Mouse (Mus musculus) mouse trophoblast stem cell (cell line): ENCODE measurements around the gene Esx1.

Experiments used
- in situ Hi-C, 2 experiments: fragments of 300-500 bp; cut with MseI, MboI; formaldehyde crosslinking; loops; 2 replicates in 1 of 2; 3 replicates in 1 of 2; pipeline ENCODE4 v1.15.1; 2025

The Esx1 gene

DNA sequence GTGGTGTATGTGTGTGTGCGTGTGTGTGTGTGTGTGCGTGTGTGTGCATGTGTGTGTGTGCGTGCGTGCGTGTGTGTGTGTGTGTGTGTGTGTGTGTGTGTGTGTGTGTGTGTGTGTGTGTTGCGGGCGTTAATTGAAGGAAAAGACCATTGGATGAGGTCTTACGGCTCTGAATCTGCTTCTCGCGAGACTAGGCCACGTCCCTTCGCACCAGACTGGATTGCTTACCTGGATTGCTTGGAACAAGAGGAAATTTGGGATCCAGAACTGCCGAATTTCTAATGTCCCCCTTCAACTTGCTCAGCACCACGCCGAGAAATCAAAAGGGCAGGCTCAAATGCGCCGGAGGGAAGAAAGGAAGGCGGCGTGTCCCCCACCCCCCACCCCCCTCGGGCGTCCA, at the start of gene Esx1:
Gene Esx1, minus strand, starts transcription at position 366 of the 400 bp plus-strand sequence.
- in situ Hi-C loops: no loop called here

DNA sequence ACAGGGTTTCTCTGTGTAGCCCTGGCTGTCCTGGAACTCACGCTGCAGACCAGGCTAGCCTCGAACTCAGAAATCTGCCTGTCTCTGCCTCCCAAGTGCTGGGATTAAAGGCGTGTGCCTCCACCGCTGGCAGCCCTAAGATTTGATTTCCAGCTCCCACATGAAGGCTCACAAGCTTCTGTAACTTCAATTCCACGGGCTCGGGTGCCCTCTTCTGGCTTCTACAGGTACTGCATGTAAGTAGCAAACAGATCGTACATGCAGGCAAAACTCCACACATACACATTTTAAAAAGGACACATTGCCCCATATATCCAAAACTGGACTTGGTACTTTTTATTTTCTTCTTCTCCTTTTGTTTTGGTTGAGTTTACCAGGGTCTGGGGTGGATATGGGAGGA, 48.1 kb upstream of the Esx1 start:
- in situ Hi-C loops: no loop called here

DNA sequence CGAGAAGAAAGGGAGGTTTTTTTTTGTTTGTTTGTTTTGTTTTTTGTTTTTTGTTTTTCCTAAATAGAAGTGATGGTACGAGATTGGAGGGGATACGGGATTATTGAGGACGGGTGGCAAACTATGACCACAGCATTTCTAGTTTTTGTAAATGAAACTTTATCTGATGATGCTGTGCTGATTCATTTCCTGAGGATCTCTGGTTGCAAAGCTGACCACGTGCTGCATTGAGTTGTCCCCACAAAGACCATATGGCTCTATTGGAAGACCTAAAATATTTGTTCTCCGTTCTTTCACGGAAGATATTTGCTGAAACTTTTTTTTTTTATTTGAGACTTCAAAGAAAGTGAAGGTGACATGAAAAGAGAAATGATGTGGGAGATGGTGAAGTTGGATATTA, 45.8 kb upstream of the Esx1 start:
- in situ Hi-C loops: no loop called here

DNA sequence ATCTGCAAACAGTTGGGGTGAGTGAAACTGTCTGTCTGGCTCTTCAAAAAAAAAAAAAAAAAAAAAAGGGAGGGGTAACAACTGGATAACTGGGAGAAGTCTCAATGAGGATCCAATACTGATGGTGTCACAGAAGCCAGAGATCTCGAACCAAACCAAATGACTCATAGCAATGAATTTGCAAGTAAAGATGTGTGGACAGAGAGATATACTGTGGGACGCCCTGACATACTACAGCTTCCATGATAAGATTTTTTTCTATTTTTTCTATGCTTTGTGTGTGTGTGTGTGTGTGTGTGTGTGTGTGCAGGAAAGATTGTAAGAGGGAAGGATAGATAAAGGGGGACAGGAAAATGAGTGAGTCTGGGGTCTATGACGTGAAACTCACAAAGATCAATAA, 43.7 kb upstream of the Esx1 start:
- in situ Hi-C loops: no loop called here

DNA sequence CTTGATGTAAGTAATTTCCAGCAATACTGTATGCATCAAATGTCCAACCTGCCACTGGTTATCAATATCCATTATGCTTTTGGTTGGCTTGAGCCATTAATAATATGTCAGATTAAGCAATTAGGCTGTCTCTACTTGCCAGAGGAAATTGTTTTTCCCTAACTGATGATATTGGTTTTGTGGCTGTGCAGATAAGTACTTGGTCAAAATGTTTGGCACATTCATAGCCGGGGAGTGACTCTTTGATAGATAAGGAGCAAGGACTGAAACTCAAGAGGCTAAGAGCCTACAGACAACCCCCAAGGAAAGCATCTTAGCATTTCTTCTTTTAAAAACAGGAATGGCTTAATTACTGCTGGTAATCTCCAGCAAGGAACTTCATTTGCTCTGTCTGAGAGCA, 40.8 kb upstream of the Esx1 start:
- in situ Hi-C loops: no loop called here

DNA sequence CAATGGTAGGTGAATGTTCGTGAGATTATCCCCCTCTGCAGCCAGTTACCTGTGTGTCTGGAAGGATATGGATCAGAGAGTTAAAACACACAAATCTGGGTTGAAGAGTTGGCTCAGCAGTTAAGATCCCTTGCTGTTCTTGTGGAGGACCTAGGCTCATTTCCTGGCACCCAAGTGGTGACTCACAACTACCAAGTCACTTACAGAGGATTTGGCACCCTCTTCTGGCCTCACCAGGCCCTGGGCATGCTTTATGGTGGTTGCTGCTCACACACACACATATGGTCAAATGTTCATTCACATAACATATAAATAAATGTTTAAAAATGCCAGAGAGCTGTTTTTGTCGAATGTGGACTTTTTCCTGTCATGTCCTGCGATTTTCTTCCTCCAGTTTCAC, 39.1 kb upstream of the Esx1 start:
- in situ Hi-C loops: no loop called here

DNA sequence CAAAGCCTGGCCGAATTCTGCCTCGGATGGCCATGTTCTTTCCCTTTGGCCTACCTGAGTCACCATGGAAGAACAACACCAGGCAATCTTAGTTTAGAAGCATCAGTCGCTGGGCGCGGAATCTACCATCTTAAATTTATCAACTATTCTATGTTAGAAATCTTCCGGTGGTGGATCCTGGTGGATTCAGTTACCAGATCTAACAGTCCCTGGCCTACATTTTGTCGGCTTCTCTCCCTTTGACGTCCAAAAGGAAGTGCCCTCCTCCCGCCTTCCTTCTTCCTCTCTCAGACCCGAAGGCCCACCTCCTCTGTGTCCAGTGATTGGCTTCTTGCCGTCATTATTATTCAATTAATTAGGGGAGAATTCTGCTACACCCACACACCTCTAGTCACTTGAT, 27.2 kb upstream of the Esx1 start:
- in situ Hi-C loops: no loop called here

DNA sequence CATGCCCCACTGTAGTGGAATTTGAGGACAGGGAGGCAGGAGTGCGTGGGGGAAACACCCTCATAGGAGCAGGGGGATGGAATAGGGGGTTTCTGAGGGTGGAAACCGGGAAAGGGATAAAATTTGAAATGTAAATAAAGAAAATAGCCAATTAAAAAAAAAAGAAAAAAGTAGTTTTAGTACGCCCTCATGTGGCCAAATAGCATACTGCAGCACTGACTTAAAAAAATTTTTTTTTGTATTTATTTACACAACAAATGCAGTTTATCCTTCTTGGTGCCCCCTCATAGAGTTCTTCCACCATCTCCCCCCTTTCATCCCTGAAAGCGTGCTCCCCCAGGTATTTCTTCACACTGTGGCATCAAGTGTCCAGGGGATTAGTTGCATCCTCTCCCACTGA, 22.8 kb upstream of the Esx1 start:
- in situ Hi-C loops: loop anchor here (5.0 kb wide), 1 partner anchor 1873 kb away; no protein-coding TSS in a partner anchor

DNA sequence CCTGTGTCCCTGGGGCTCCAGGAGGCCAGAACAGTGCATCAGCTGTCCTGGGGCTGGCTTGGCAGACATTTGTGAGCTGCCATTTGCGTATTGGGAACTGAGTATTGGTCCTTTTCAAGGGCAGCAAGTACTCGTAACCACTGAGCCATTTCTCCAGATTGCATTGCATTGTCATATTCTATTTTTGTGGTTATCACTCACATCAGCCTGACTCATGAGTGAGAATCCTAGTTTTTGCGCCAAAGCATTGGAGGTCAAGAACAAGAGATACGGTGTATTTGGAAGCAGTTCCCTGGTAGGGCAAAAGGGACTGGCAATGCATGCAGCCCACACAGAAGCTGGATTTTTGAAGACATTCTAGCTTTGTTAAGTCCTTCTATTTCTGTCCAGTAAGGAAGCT, 21.8 kb upstream of the Esx1 start:
- in situ Hi-C loops: loop anchor here (5.0 kb wide), 1 partner anchor 1874 kb away; no protein-coding TSS in a partner anchor

DNA sequence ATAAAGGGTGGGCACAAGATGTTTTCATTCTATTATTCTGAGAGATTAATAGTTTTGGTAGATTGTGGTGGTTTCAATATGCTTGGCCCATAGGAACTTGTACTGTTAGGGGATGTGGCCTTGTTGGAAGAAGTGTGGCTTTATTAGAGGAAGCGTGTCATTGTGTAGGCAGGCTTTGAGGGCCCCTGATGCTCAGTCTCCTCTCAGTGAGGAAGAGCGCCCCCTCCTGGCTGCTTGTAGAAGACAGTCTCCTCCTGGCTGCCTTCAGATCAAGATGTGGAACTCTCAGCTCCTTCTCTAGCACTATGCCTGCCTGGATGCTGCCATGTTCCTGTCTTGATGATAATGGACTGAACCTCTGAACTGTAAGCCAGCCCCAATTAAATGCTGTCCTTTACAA, 20.7 kb upstream of the Esx1 start:
- in situ Hi-C loops: loop anchor here (5.0 kb wide), 1 partner anchor 1875 kb away; no protein-coding TSS in a partner anchor

DNA sequence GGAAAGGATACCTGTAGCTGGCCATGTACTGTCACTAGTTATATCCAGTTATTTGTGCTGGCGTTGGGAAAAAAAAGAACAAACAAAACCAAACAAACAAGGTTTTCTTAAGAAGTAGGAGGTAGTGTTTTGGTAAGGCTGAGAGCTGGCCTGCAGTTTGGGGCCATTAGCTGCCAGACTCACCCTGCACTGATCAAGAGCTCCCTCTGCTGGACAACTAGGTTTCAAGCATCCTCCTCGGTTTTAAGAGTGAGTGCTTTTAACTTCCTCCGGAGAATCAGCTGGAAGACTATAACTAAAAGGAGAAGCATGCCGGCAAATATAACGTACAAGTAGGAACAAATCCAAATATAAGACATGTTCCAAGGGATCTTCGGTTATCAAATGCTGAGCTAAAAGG, 19.8 kb upstream of the Esx1 start:
- in situ Hi-C loops: loop anchor here (5.0 kb wide), 1 partner anchor 1876 kb away; no protein-coding TSS in a partner anchor

DNA sequence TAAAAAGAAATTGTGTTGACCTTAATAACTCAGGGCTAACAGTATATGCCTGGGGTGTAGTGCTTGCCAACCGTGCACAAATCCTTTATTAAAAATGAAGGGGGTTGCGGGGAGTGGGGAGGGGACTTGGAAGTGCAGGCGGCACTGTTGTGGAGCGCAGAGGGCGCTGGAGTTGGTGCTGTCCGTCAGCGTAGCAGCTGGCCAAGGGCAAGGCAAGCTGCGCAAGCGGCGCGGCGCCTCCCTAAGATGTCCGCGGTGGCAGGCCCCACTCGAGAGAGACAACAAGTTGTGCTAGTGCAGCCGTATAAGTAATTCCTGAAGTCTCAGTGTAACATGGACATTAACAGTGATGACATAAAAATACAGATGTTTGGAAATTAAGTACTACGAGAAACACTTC, 5.7 kb upstream of the Esx1 start:
- in situ Hi-C loops: no loop called here

DNA sequence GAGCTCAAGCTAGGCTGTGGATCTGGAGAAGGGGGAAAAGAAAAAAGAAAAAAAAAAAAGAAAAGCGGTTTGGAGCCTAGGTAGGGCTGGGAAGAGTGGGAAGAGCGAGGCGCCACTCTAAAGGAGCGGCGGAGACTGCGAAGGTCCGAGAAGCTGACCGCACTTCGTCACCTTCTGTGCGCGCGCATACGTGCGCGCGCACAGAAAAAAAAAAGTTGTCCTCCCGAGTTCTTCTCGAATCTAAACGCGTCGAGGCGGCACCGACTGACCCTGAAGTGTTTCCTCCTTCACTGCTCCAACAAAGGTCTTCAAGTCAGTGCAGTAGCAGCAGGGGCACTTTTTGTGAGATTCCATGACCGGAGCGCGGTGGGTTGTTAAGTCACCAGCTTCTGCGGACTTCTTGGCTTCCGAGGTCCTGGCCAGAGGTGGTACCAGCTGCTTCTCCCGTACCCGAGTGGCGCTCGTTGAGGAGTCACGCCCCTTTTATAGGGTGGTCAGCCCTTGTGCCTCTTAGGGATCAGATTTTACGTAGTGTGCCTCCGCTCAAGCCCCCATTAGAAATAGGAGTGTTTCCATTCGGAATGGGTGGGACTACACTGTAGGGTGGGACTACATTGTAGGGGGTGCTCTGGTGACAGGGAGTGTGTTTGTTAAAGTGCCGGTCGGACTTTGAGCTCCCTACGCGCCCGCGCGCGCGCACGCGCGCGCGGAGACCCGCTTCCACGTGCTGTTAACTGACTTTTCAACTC, 2.0 kb downstream of the Esx1 start:
- in situ Hi-C loops: no loop called here

DNA sequence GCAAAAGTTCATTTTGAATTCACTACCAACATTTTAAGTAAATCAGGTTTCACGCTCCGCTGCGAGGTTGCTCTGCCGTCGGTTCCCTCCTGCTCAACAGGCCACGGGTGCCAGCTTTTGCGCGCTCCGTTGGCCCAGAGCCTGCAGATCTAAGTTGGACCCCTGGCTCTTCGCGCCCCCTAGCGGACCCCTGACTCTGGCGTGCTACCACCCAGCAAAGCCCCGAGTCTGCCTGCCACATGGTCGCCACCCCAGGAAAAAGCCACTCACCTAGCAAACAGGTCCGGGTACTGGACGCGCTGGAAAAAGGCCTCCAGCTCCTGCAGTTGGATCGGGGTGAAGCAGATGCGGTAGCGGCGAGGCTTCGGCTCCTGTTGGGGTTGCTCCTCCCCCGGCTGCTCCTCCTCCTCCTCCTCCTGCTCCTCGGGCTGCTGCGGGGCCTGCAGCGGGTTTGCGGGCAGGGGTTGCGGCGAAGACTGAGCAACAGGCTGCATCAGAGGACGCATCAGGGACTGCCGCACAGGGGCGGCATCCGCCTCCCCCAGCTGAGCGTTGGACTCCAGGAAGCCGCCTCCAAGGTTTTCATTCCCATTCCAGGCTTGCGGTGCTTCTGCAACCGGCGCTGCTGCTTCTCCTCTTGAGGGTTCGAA, 3.7 kb downstream of the Esx1 start:
- in situ Hi-C loops: no loop called here

DNA sequence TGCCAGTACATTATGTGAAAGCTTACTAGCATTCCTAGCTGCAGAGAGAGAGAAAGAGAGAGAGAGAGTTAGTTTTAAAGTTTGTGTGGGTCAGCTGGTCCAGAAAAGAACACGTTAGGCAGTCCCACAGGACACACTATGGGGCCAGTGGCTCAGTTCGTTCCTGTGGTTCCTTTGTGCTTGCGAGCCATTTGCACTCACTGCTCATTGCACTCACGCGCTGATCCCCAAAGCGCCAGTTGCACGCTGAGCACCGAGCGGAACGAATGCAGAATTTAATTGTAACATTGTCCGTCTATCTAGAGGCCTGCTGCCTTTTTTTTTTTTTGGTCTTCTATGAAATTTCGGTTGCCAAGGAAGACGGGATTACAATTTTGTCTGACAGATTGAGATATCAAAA, 15.4 kb downstream of the Esx1 start:
- in situ Hi-C loops: no loop called here

DNA sequence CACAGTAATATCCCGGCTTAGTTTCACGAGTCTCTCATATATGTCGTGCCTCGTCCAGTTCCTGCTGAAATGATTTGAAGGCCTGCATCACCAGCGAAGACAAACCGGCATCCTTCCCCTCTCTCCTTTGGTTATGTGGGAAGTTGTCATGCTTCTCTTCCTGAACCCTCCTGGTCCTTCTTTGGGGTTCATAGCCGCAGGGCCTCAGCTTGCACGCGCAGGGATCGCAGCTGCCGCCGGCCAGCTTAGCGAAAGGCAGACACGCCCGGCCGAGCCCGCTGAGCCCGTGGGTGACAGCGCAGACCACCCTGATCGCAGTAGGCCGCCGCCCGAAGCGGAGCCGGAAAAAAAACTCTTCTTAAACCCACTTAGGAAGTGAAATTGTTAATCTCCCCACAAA, 17.4 kb downstream of the Esx1 start:
- in situ Hi-C loops: no loop called here
